Comparison of ENCODE assay signal across 8 mouse cellular contexts in the genomic region with DNA sequence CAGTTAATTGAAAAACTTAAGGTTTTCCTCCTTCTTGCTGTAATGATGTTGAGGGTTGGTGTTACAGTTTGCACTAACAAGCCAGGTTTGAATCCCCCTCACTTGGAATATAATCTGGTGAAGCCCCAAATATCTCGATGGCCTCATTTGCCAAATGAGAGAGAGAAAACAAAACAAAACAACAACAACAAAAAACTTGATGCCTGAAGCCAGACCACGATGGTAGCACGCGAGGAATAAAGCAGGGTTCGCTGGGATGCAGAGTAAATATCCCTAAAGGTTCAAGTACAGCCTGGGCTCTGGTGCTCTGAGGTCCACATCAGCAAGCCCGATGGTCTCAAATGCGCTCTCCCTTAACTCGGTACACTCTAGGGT. TPM values are rescaled to one million over a fixed set of nuclear protein-coding genes. Genes with fewer than 3 reads are reported as not detected.
DNase-seq lines count a peak whose midpoint lies in the region; ATAC-seq and TF ChIP-seq lines count a peak whose summit lies in the region.

No protein-coding gene starts in this region.

- no peaks in the 10 kb centered on the region for H3K9me3 ChIP-seq in liver, embryonic 15.5 days (replicated peaks)

- H3K36me3 ChIP-seq in thymus, adult 2 months (ENCODE audit: control insufficient read depth, insufficient read depth, low read length): no peaks in the 10 kb centered on the region
- no peaks in the 10 kb centered on the region for H3K36me3 ChIP-seq in liver, embryonic 15.5 days (replicated peaks)

- peak overlapping the region; percentile 82 for H3K27ac ChIP-seq in gastrocnemius, adult 2 months
- no peak overlapping the region for H3K27ac ChIP-seq in thymus, adult 2 months (ENCODE audit: control insufficient read depth, insufficient read depth, low read length)
- no peak overlapping the region for H3K27ac ChIP-seq in liver, embryonic 15.5 days (replicated peaks)

- H3K9ac ChIP-seq in liver, embryonic 15.5 days: no peak overlapping the region

- intact Hi-C loops in gastrocnemius, adult 2 months (cut with DNase I): loop anchor here (5.0 to 10.0 kb wide), 2 partner anchors 37 to 90 kb away; no protein-coding TSS in a partner anchor

- no peak for ATAC-seq in liver, embryonic 15.5 days (ENCODE audit: insufficient read depth)
- no peak for ATAC-seq in monocyte, adult 5-6 weeks (replicated peaks; ENCODE audit: insufficient number of reproducible peaks, low FRiP score, low TSS enrichment, poor library complexity, severe bottlenecking)

- no peak for DNase-seq in gastrocnemius, adult 2 months
- no peak for DNase-seq in gastrocnemius, postnatal 25 days
- no peak for DNase-seq in thymus, adult 2 months
- DNase-seq in thymus, postnatal 4 days: no peak
- DNase-seq in cerebellum, postnatal 36 days: no peak
- DNase-seq in right cerebral cortex, postnatal 14 days: no peak

- TF ChIP-seq CTCF in gastrocnemius, adult 2 months (IDR thresholded peaks at IDR 0.05): no peak
- no peak for TF ChIP-seq CTCF in thymus, adult 2 months (IDR thresholded peaks at IDR 0.05; ENCODE audit: borderline replicate concordance, control insufficient read depth, extremely low read depth, insufficient read depth, low read length, poor library complexity)

- H3K4me1 ChIP-seq in thymus, adult 2 months (replicated peaks; ENCODE audit: control insufficient read depth, insufficient read depth, low read length): peaks cover 12% of the 10 kb centered on the region
- peaks cover 5% of the 10 kb centered on the region for H3K4me1 ChIP-seq in liver, embryonic 15.5 days (replicated peaks)

- TF ChIP-seq POLR2A in thymus, adult 2 months (IDR thresholded peaks at IDR 0.05; ENCODE audit: control insufficient read depth, extremely low read depth, insufficient read depth, low read length, poor library complexity): no peak

- peak overlapping the region; percentile 74 for H3K4me2 ChIP-seq in liver, embryonic 15.5 days

- H3K4me3 ChIP-seq in gastrocnemius, adult 2 months: peak overlapping the region; percentile 87
- peak overlapping the region; percentile 71 for H3K4me3 ChIP-seq in thymus, adult 2 months (ENCODE audit: control insufficient read depth, insufficient read depth, low read length)
- peak overlapping the region; percentile 60 for H3K4me3 ChIP-seq in liver, embryonic 15.5 days (replicated peaks)

- no peaks in the 10 kb centered on the region; the same call in 1 of the 2 replicates for H3K27me3 ChIP-seq in thymus, adult 2 months (ENCODE audit: control insufficient read depth, insufficient read depth, low read length)
- H3K27me3 ChIP-seq in liver, embryonic 15.5 days: peaks cover 33% of the 10 kb centered on the region

- 44% methylated on average over 8 of the region's 8 CpGs for WGBS in thymus, adult 2 months
- WGBS in liver, embryonic 15.5 days (ENCODE audit: insufficient replicate concordance): 18% methylated on average over 8 of the region's 8 CpGs

RNA-seq across cellular contexts. Expression of a gene that starts 0.5 kb away (rescaled TPM):
- total RNA-seq in gastrocnemius, adult 2 months (2021): 1 to 10 TPM; 4.8 to 5.1 TPM
- 1 to 10 TPM; 5.6 to 6.9 TPM for total RNA-seq in gastrocnemius, postnatal 25 days (2021)
- 5.7 and 6.5 TPM in 2 replicates for polyA plus RNA-seq in thymus, adult 2 months (2012; rRNA removed)
- polyA plus RNA-seq in liver, embryonic 15.5 days (2015; fragmentation: Nextera tagmentation; extraction: Ambion mirVana): 5.9 and 6.6 TPM in 2 replicates
- total RNA-seq in monocyte, adult 5-6 weeks (2017): 0.58 to 2.8 TPM (median 1.4 TPM) in 3 replicates
